Mouse (Mus musculus): ENCODE results near the gene Tanc1. TPM values are rescaled to one million over a fixed set of nuclear protein-coding genes. Genes with fewer than 3 reads are reported as not detected.

The Tanc1 gene
- polyA plus RNA-seq, 1 experiment, result not detected

- H3K4me3 ChIP-seq (ENCODE audit: insufficient read depth, low read depth, low read length), result no peak overlapping the region
- TF ChIP-seq CTCF (IDR thresholded peaks at IDR 0.05; ENCODE audit: insufficient read depth, low read depth, low read length), result no peak
- no peak for TF ChIP-seq POLR2A (IDR thresholded peaks at IDR 0.05; ENCODE audit: insufficient read depth, low read depth, low read length)
- no peak overlapping the region for H3K27ac ChIP-seq (ENCODE audit: insufficient read depth, low read depth, low read length)
- H3K4me1 ChIP-seq (ENCODE audit: control insufficient read depth, insufficient read depth, low read length), result peaks cover 11% of the 10 kb centered on the region; the same call in 1 of the 2 replicates
- WGBS, result 78% methylated on average over 10 of the region's 10 CpGs
Measured at GRCm38 (mm10) chr2:59679424-59680020, 67.7 kb downstream of the Tanc1 start.

- 91% methylated on average over 5 of the region's 5 CpGs for WGBS
- H3K4me1 ChIP-seq (ENCODE audit: control insufficient read depth, insufficient read depth, low read length), result peaks cover 7% of the 10 kb centered on the region; the same call in 1 of the 2 replicates
- no peak overlapping the region for H3K4me3 ChIP-seq (ENCODE audit: insufficient read depth, low read depth, low read length)
- TF ChIP-seq POLR2A (IDR thresholded peaks at IDR 0.05; ENCODE audit: insufficient read depth, low read depth, low read length), result no peak
- no peak overlapping the region for H3K27ac ChIP-seq (ENCODE audit: insufficient read depth, low read depth, low read length)
Measured at GRCm38 (mm10) chr2:59680736-59681135, 68.9 kb downstream of the Tanc1 start.

- WGBS, result 95% methylated on average over 4 of the region's 4 CpGs
- peaks cover 7% of the 10 kb centered on the region; the same call in 1 of the 2 replicates for H3K4me1 ChIP-seq (ENCODE audit: control insufficient read depth, insufficient read depth, low read length)
- no peak overlapping the region for H3K27ac ChIP-seq (ENCODE audit: insufficient read depth, low read depth, low read length)
- TF ChIP-seq POLR2A (IDR thresholded peaks at IDR 0.05; ENCODE audit: insufficient read depth, low read depth, low read length) (no peak), CTCF (IDR thresholded peaks at IDR 0.05; ENCODE audit: insufficient read depth, low read depth, low read length) (no peak)
- no peak overlapping the region for H3K4me3 ChIP-seq (ENCODE audit: insufficient read depth, low read depth, low read length)
Measured at GRCm38 (mm10) chr2:59681181-59681580, 69.3 kb downstream of the Tanc1 start.

GRCm38 (mm10) chr2:59684864-59685605, 73.2 kb downstream of the Tanc1 start:
- TF ChIP-seq POLR2A (IDR thresholded peaks at IDR 0.05; ENCODE audit: insufficient read depth, low read depth, low read length) (no peak), CTCF (IDR thresholded peaks at IDR 0.05; ENCODE audit: insufficient read depth, low read depth, low read length) (no peak)
- no peak overlapping the region for H3K27ac ChIP-seq (ENCODE audit: insufficient read depth, low read depth, low read length)
- H3K4me3 ChIP-seq (ENCODE audit: insufficient read depth, low read depth, low read length), result no peak overlapping the region
- 81% methylated on average over 16 of the region's 16 CpGs for WGBS
- H3K4me1 ChIP-seq (ENCODE audit: control insufficient read depth, insufficient read depth, low read length), result no peaks in the 10 kb centered on the region

GRCm38 (mm10) chr2:59685606-59685950, 73.7 kb downstream of the Tanc1 start:
- no peak overlapping the region for H3K27ac ChIP-seq (ENCODE audit: insufficient read depth, low read depth, low read length)
- no peaks in the 10 kb centered on the region for H3K4me1 ChIP-seq (ENCODE audit: control insufficient read depth, insufficient read depth, low read length)
- no peak overlapping the region for H3K4me3 ChIP-seq (ENCODE audit: insufficient read depth, low read depth, low read length)
- 98% methylated on average over 4 of the region's 4 CpGs for WGBS
- no peak for TF ChIP-seq CTCF (IDR thresholded peaks at IDR 0.05; ENCODE audit: insufficient read depth, low read depth, low read length)
- TF ChIP-seq POLR2A (IDR thresholded peaks at IDR 0.05; ENCODE audit: insufficient read depth, low read depth, low read length), result no peak

GRCm38 (mm10) chr2:59688261-59689104, 76.6 kb downstream of the Tanc1 start:
- H3K27ac ChIP-seq (ENCODE audit: insufficient read depth, low read depth, low read length), result no peak overlapping the region
- no peak for TF ChIP-seq CTCF (IDR thresholded peaks at IDR 0.05; ENCODE audit: insufficient read depth, low read depth, low read length)
- no peak for TF ChIP-seq POLR2A (IDR thresholded peaks at IDR 0.05; ENCODE audit: insufficient read depth, low read depth, low read length)
- H3K4me1 ChIP-seq (ENCODE audit: control insufficient read depth, insufficient read depth, low read length), result no peaks in the 10 kb centered on the region
- H3K4me3 ChIP-seq (ENCODE audit: insufficient read depth, low read depth, low read length), result no peak overlapping the region
- 67% methylated on average over 16 of the region's 16 CpGs for WGBS

GRCm38 (mm10) chr2:59691112-59691511, 79.3 kb downstream of the Tanc1 start:
- Histone ChIP-seq H3K4me3 (ENCODE audit: insufficient read depth, low read depth, low read length) (no peak overlapping the region), H3K4me1 (ENCODE audit: control insufficient read depth, insufficient read depth, low read length) (no peaks in the 10 kb centered on the region), H3K27ac (ENCODE audit: insufficient read depth, low read depth, low read length) (no peak overlapping the region)
- WGBS, result 64% methylated on average over 4 of the region's 4 CpGs
- TF ChIP-seq POLR2A (IDR thresholded peaks at IDR 0.05; ENCODE audit: insufficient read depth, low read depth, low read length) (no peak), CTCF (IDR thresholded peaks at IDR 0.05; ENCODE audit: insufficient read depth, low read depth, low read length) (no peak)

- TF ChIP-seq CTCF (IDR thresholded peaks at IDR 0.05; ENCODE audit: insufficient read depth, low read depth, low read length) (no peak), POLR2A (IDR thresholded peaks at IDR 0.05; ENCODE audit: insufficient read depth, low read depth, low read length) (no peak)
- Histone ChIP-seq H3K4me1 (ENCODE audit: control insufficient read depth, insufficient read depth, low read length) (peaks cover 2% of the 10 kb centered on the region), H3K4me3 (ENCODE audit: insufficient read depth, low read depth, low read length) (no peak overlapping the region), H3K27ac (ENCODE audit: insufficient read depth, low read depth, low read length) (no peak overlapping the region)
- WGBS, result 84% methylated on average over 5 of the region's 5 CpGs
Measured at GRCm38 (mm10) chr2:59693473-59693872, 81.6 kb downstream of the Tanc1 start.

GRCm38 (mm10) chr2:59697123-59697522, 85.3 kb downstream of the Tanc1 start:
- H3K4me3 ChIP-seq (ENCODE audit: insufficient read depth, low read depth, low read length), result no peak overlapping the region
- no peak for TF ChIP-seq POLR2A (IDR thresholded peaks at IDR 0.05; ENCODE audit: insufficient read depth, low read depth, low read length)
- TF ChIP-seq CTCF (IDR thresholded peaks at IDR 0.05; ENCODE audit: insufficient read depth, low read depth, low read length), result no peak
- 91% methylated on average over 3 of the region's 3 CpGs for WGBS
- peaks cover 2% of the 10 kb centered on the region for H3K4me1 ChIP-seq (ENCODE audit: control insufficient read depth, insufficient read depth, low read length)
- H3K27ac ChIP-seq (ENCODE audit: insufficient read depth, low read depth, low read length), result no peak overlapping the region
